Mouse (Mus musculus): ENCODE measurements around the gene Ubr4. TPM values are rescaled to one million over a fixed set of nuclear protein-coding genes. Genes with fewer than 3 reads are reported as not detected.
A peak's percentile ranks its signal among the peaks of the same experiment; 100 is the strongest.

Gene Ubr4
- polyA plus RNA-seq, 1 experiment from 2014 or later: 97.3 TPM

GRCm38 (mm10) chr4:139318449-139318848, 34.0 kb upstream of the Ubr4 start:
- ATAC-seq (ENCODE audit: low FRiP score, low TSS enrichment): no peak
- no peaks in the 10 kb centered on the region for H3K4me1 ChIP-seq (ENCODE audit: control insufficient read depth, insufficient read depth, low read length)

GRCm38 (mm10) chr4:139319740-139320139, 32.7 kb upstream of the Ubr4 start:
- Histone ChIP-seq H3K4me1 (ENCODE audit: control insufficient read depth, insufficient read depth, low read length) (no peaks in the 10 kb centered on the region), H3K9me3 (ENCODE audit: control insufficient read depth, low read length) (no peaks in the 10 kb centered on the region), H3K27me3 (ENCODE audit: control insufficient read depth, insufficient read depth, low read length) (no peaks in the 10 kb centered on the region), H3K36me3 (ENCODE audit: control insufficient read depth, insufficient read depth, low read length) (peaks cover 30% of the 10 kb centered on the region), H3K4me3 (replicated peaks; ENCODE audit: low read depth, low read length) (no peak overlapping the region), H3K4me2 (ENCODE audit: low read length) (no peak overlapping the region), H3K9ac (replicated peaks; ENCODE audit: low read length) (no peak overlapping the region), H3K27ac (replicated peaks; ENCODE audit: low read depth, low read length) (no peak overlapping the region)
- ATAC-seq (ENCODE audit: low FRiP score, low TSS enrichment): no peak
- no peak for DNase-seq
- 94% methylated on average over 4 of the region's 4 CpGs for WGBS

More at GRCm38 (mm10) chr4:139318449-139318848, 34.0 kb upstream of the Ubr4 start:
- Histone ChIP-seq H3K36me3 (ENCODE audit: control insufficient read depth, insufficient read depth, low read length) (peaks cover 39% of the 10 kb centered on the region), H3K27me3 (ENCODE audit: control insufficient read depth, insufficient read depth, low read length) (no peaks in the 10 kb centered on the region), H3K4me2 (ENCODE audit: low read length) (no peak overlapping the region), H3K9ac (replicated peaks; ENCODE audit: low read length) (no peak overlapping the region), H3K27ac (replicated peaks; ENCODE audit: low read depth, low read length) (no peak overlapping the region), H3K4me3 (replicated peaks; ENCODE audit: low read depth, low read length) (no peak overlapping the region), H3K9me3 (ENCODE audit: control insufficient read depth, low read length) (no peaks in the 10 kb centered on the region)
- no peak for DNase-seq
- WGBS: 93% methylated on average over 11 of the region's 11 CpGs

- Histone ChIP-seq H3K36me3 (ENCODE audit: control insufficient read depth, insufficient read depth, low read length) (no peaks in the 10 kb centered on the region), H3K4me2 (ENCODE audit: low read length) (no peak overlapping the region)
- no peak for ATAC-seq (ENCODE audit: low FRiP score, low TSS enrichment)
Observed at GRCm38 (mm10) chr4:139330605-139331004, 21.8 kb upstream of the Ubr4 start.

GRCm38 (mm10) chr4:139334631-139335295, 17.6 kb upstream of the Ubr4 start:
- ATAC-seq (ENCODE audit: low FRiP score, low TSS enrichment): no peak
- Histone ChIP-seq H3K27ac (replicated peaks; ENCODE audit: low read depth, low read length) (no peak overlapping the region), H3K4me1 (ENCODE audit: control insufficient read depth, insufficient read depth, low read length) (no peaks in the 10 kb centered on the region), H3K27me3 (ENCODE audit: control insufficient read depth, insufficient read depth, low read length) (no peaks in the 10 kb centered on the region), H3K4me3 (replicated peaks; ENCODE audit: low read depth, low read length) (no peak overlapping the region), H3K9me3 (ENCODE audit: control insufficient read depth, low read length) (no peaks in the 10 kb centered on the region), H3K9ac (replicated peaks; ENCODE audit: low read length) (no peak overlapping the region), H3K36me3 (ENCODE audit: control insufficient read depth, insufficient read depth, low read length) (no peaks in the 10 kb centered on the region), H3K4me2 (ENCODE audit: low read length) (no peak overlapping the region)
- no peak for DNase-seq
- 70% methylated on average over 7 of the region's 9 CpGs for WGBS

More at GRCm38 (mm10) chr4:139330605-139331004, 21.8 kb upstream of the Ubr4 start:
- H3K9me3 ChIP-seq (ENCODE audit: control insufficient read depth, low read length): no peaks in the 10 kb centered on the region
- WGBS: 8% methylated on average over 10 of the region's 10 CpGs
- no peaks in the 10 kb centered on the region for H3K27me3 ChIP-seq (ENCODE audit: control insufficient read depth, insufficient read depth, low read length)
- H3K27ac ChIP-seq (replicated peaks; ENCODE audit: low read depth, low read length): no peak overlapping the region
- H3K4me1 ChIP-seq (ENCODE audit: control insufficient read depth, insufficient read depth, low read length): no peaks in the 10 kb centered on the region
- no peak overlapping the region for H3K9ac ChIP-seq (replicated peaks; ENCODE audit: low read length)
- DNase-seq: peak; percentile 66
- no peak overlapping the region for H3K4me3 ChIP-seq (replicated peaks; ENCODE audit: low read depth, low read length)

GRCm38 (mm10) chr4:139335507-139335906, 16.9 kb upstream of the Ubr4 start:
- Histone ChIP-seq H3K27me3 (ENCODE audit: control insufficient read depth, insufficient read depth, low read length) (no peaks in the 10 kb centered on the region), H3K4me1 (ENCODE audit: control insufficient read depth, insufficient read depth, low read length) (no peaks in the 10 kb centered on the region), H3K36me3 (ENCODE audit: control insufficient read depth, insufficient read depth, low read length) (no peaks in the 10 kb centered on the region), H3K4me2 (ENCODE audit: low read length) (no peak overlapping the region), H3K9me3 (ENCODE audit: control insufficient read depth, low read length) (no peaks in the 10 kb centered on the region), H3K27ac (replicated peaks; ENCODE audit: low read depth, low read length) (no peak overlapping the region), H3K9ac (replicated peaks; ENCODE audit: low read length) (no peak overlapping the region), H3K4me3 (replicated peaks; ENCODE audit: low read depth, low read length) (no peak overlapping the region)
- DNase-seq (no peak), ATAC-seq (ENCODE audit: low FRiP score, low TSS enrichment) (no peak)
- 70% methylated on average over 7 of the region's 7 CpGs for WGBS

- H3K9me3 ChIP-seq (ENCODE audit: control insufficient read depth, low read length): no peaks in the 10 kb centered on the region
- no peaks in the 10 kb centered on the region for H3K4me1 ChIP-seq (ENCODE audit: control insufficient read depth, insufficient read depth, low read length)
- no peak overlapping the region for H3K4me3 ChIP-seq (replicated peaks; ENCODE audit: low read depth, low read length)
- ATAC-seq (ENCODE audit: low FRiP score, low TSS enrichment) (no peak), DNase-seq (peak; percentile 80)
- no peak overlapping the region for H3K27ac ChIP-seq (replicated peaks; ENCODE audit: low read depth, low read length)
- no peaks in the 10 kb centered on the region for H3K27me3 ChIP-seq (ENCODE audit: control insufficient read depth, insufficient read depth, low read length)
- H3K36me3 ChIP-seq (ENCODE audit: control insufficient read depth, insufficient read depth, low read length): no peaks in the 10 kb centered on the region
- WGBS: 31% methylated on average over 24 of the region's 24 CpGs
- no peak overlapping the region for H3K9ac ChIP-seq (replicated peaks; ENCODE audit: low read length)
- H3K4me2 ChIP-seq (ENCODE audit: low read length): no peak overlapping the region
Observed at GRCm38 (mm10) chr4:139336822-139337483, 15.5 kb upstream of the Ubr4 start.

GRCm38 (mm10) chr4:139338145-139338544, 14.3 kb upstream of the Ubr4 start:
- WGBS: 58% methylated on average over 33 of the region's 33 CpGs
- H3K9ac ChIP-seq (replicated peaks; ENCODE audit: low read length): no peak overlapping the region
- H3K27me3 ChIP-seq (ENCODE audit: control insufficient read depth, insufficient read depth, low read length): no peaks in the 10 kb centered on the region
- no peak overlapping the region for H3K4me2 ChIP-seq (ENCODE audit: low read length)
- no peak overlapping the region for H3K4me3 ChIP-seq (replicated peaks; ENCODE audit: low read depth, low read length)
- H3K27ac ChIP-seq (replicated peaks; ENCODE audit: low read depth, low read length): no peak overlapping the region
- ATAC-seq (ENCODE audit: low FRiP score, low TSS enrichment) (no peak), DNase-seq (no peak)
- H3K36me3 ChIP-seq (ENCODE audit: control insufficient read depth, insufficient read depth, low read length): no peaks in the 10 kb centered on the region
- H3K9me3 ChIP-seq (ENCODE audit: control insufficient read depth, low read length): no peaks in the 10 kb centered on the region
- no peaks in the 10 kb centered on the region for H3K4me1 ChIP-seq (ENCODE audit: control insufficient read depth, insufficient read depth, low read length)

GRCm38 (mm10) chr4:139340835-139341234, 11.6 kb upstream of the Ubr4 start:
- Histone ChIP-seq H3K4me1 (ENCODE audit: control insufficient read depth, insufficient read depth, low read length) (no peaks in the 10 kb centered on the region), H3K36me3 (ENCODE audit: control insufficient read depth, insufficient read depth, low read length) (peaks cover 6% of the 10 kb centered on the region; the same call in 1 of the 2 replicates), H3K4me2 (ENCODE audit: low read length) (no peak overlapping the region), H3K4me3 (replicated peaks; ENCODE audit: low read depth, low read length) (no peak overlapping the region), H3K9ac (replicated peaks; ENCODE audit: low read length) (no peak overlapping the region), H3K27me3 (ENCODE audit: control insufficient read depth, insufficient read depth, low read length) (no peaks in the 10 kb centered on the region), H3K27ac (replicated peaks; ENCODE audit: low read depth, low read length) (no peak overlapping the region), H3K9me3 (ENCODE audit: control insufficient read depth, low read length) (no peaks in the 10 kb centered on the region)
- ATAC-seq (ENCODE audit: low FRiP score, low TSS enrichment): no peak
- 84% methylated on average over 4 of the region's 4 CpGs for WGBS
- DNase-seq: no peak
